Mouse (Mus musculus): ENCODE data around the gene Olfr1417. TPM values are rescaled to one million over a fixed set of nuclear protein-coding genes. Genes with fewer than 3 reads are reported as not detected.

The Olfr1417 gene
- polyA plus RNA-seq, 1 experiment from 2014 or later, result not detected

DNA sequence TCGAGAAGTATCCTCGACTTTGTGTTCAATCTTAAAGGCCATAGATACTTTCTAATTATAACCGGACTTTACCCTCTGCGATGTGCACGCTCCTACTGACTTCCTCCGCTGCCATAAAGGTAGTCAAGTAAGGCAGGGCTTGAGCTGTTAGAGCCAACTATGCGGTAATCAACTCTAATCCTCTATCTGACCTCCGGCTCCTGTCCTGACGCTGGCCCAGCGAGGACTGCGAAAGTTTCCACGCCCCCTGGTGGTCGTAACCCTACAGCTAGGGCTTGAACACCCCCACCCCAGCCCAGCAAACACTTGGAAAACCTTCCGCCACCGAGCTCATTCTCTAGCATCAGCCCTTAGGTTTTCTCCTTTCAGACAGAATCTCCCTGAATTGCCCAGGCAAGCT, 19.2 kb downstream of the Olfr1417 start:
- under 1% methylated on average over 15 of the region's 15 CpGs for WGBS
- peak overlapping the region; percentile 61 for H3K4me3 ChIP-seq
- H3K27me3 ChIP-seq, result peaks cover 44% of the 10 kb centered on the region
- peaks cover 14% of the 10 kb centered on the region for H3K4me1 ChIP-seq
- ATAC-seq (ENCODE audit: insufficient number of reproducible peaks, low FRiP score, low TSS enrichment, low read depth), result no peak
- no peak overlapping the region for H3K9ac ChIP-seq
- H3K36me3 ChIP-seq, result no peaks in the 10 kb centered on the region
- H3K4me2 ChIP-seq, result peak overlapping the region; percentile 89
- H3K27ac ChIP-seq, result no peak overlapping the region
- no peaks in the 10 kb centered on the region for H3K9me3 ChIP-seq

GRCm38 (mm10) chr19:11819143-11819700, 19.8 kb downstream of the Olfr1417 start, which contains the start of gene Stx3:
Gene Stx3, minus strand, starts transcription at chr19:11819403.
- 1% methylated on average over 20 of the region's 20 CpGs for WGBS
- H3K9me3 ChIP-seq, result no peaks in the 10 kb centered on the region
- H3K4me2 ChIP-seq, result peak within 1 kb of the TSS; percentile 89
- H3K36me3 ChIP-seq, result no peaks in the 10 kb centered on the region
- H3K9ac ChIP-seq, result peak within 1 kb of the TSS; percentile 40
- no peak within 1 kb of the TSS for H3K27ac ChIP-seq
- H3K27me3 ChIP-seq, result peaks cover 46% of the 10 kb centered on the region
- no peak for ATAC-seq (ENCODE audit: insufficient number of reproducible peaks, low FRiP score, low TSS enrichment, low read depth)
- H3K4me1 ChIP-seq, result peaks cover 14% of the 10 kb centered on the region
- H3K4me3 ChIP-seq, result peak within 1 kb of the TSS; percentile 61

DNA sequence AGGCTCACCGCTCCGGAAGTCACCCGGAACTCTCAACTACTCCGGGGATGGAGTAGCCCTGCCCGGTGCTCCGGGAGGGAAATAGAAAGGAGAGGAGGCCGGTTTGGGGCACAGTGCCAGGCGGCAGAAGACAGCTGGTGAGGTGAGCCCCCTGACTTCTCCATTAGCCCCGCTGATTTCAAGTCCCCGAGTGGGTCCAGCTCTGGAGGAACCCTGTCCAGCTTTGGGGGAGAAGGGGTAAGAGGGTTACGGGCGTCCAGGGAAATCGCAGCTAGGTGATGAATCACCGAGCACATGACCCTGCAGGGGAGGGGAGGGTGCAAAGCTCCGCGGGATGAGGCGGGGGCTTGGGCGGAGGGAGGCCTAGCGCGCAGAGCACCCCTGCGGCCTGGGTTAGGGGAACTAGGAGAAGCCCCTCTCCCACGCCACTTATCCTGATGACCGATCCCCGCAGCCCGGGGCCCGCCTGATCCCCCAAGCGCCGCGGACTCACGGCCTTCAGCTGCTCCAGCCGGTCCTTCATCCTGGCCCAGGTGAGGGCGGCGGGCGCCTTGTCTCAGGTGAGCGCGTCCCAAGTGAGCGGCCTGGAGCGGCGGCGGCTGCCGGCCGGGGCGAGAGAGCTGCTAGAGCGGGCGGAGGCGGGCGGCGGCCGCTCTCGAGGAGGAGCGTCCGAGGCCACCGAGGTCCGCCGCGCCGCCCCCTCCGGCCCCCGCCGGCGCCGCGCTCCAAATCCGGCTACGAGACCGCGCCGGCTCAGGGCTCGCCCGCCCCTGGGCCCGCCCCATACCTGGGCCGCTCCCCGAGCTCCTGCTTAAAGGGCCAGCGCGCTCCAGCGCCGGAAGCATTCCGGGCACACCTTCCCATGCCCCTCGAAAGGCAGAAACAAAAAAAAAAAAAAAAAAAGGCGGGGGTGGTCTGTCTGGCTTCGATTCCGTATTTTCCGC, 20.5 kb downstream of the Olfr1417 start:
- whole genome bisulfite sequencing, result under 1% methylated on average over 76 of the region's 83 CpGs
- ATAC-seq (ENCODE audit: insufficient number of reproducible peaks, low FRiP score, low TSS enrichment, low read depth), result peak; percentile 80
- Histone ChIP-seq H3K4me1 (peaks cover 14% of the 10 kb centered on the region), H3K36me3 (no peaks in the 10 kb centered on the region), H3K4me3 (peak overlapping the region; percentile 61), H3K9ac (peak overlapping the region; percentile 40), H3K27ac (no peak overlapping the region), H3K4me2 (peak overlapping the region; percentile 89), H3K27me3 (peaks cover 46% of the 10 kb centered on the region), H3K9me3 (no peaks in the 10 kb centered on the region)

DNA sequence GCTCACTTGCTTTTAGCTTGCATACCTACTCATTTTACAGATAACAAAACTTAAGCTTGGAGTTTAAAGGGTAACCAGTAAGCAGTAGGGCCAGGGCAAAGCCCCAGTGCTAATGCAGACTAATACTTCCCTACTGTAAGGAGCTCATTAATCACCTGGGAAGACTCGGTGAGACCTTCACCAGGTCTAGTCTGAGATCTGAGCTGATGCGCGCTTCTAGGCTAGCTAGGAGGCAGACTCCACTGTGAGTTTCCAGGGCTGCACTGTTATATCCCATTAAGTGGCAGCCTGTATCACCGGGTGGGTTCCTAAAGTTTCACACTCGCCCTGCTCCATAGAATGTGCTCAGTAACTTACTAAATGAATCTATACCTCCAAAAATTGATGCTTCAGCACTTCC, 21.4 kb downstream of the Olfr1417 start:
- Histone ChIP-seq H3K27me3 (peaks cover 46% of the 10 kb centered on the region), H3K4me1 (peaks cover 14% of the 10 kb centered on the region), H3K36me3 (no peaks in the 10 kb centered on the region), H3K4me2 (no peak overlapping the region; the same call in 1 of the 2 replicates), H3K9ac (no peak overlapping the region), H3K27ac (no peak overlapping the region), H3K4me3 (peak overlapping the region; percentile 61; the same call in 1 of the 2 replicates), H3K9me3 (no peaks in the 10 kb centered on the region)
- ATAC-seq (ENCODE audit: insufficient number of reproducible peaks, low FRiP score, low TSS enrichment, low read depth), result no peak
- 10% methylated on average over 5 of the region's 5 CpGs for WGBS

GRCm38 (mm10) chr19:11816706-11817105, 22.3 kb downstream of the Olfr1417 start:
- no peaks in the 10 kb centered on the region for H3K36me3 ChIP-seq
- H3K4me2 ChIP-seq, result no peak overlapping the region
- no peak overlapping the region for H3K9ac ChIP-seq
- H3K27ac ChIP-seq, result no peak overlapping the region
- WGBS, result 29% methylated on average over 6 of the region's 6 CpGs
- H3K27me3 ChIP-seq, result peaks cover 46% of the 10 kb centered on the region
- no peaks in the 10 kb centered on the region for H3K9me3 ChIP-seq
- peaks cover 14% of the 10 kb centered on the region for H3K4me1 ChIP-seq
- ATAC-seq (ENCODE audit: insufficient number of reproducible peaks, low FRiP score, low TSS enrichment, low read depth), result no peak
- H3K4me3 ChIP-seq, result no peak overlapping the region

GRCm38 (mm10) chr19:11814742-11815333, 24.2 kb downstream of the Olfr1417 start:
- WGBS, result 78% methylated on average over 6 of the region's 6 CpGs
- no peak overlapping the region for H3K4me2 ChIP-seq
- H3K9ac ChIP-seq, result no peak overlapping the region
- no peak overlapping the region for H3K27ac ChIP-seq
- H3K36me3 ChIP-seq, result no peaks in the 10 kb centered on the region
- no peak for ATAC-seq (ENCODE audit: insufficient number of reproducible peaks, low FRiP score, low TSS enrichment, low read depth)
- no peaks in the 10 kb centered on the region for H3K9me3 ChIP-seq
- H3K4me1 ChIP-seq, result peaks cover 14% of the 10 kb centered on the region
- H3K4me3 ChIP-seq, result no peak overlapping the region
- peaks cover 42% of the 10 kb centered on the region for H3K27me3 ChIP-seq

- no peaks in the 10 kb centered on the region for H3K9me3 ChIP-seq
- H3K27me3 ChIP-seq, result peaks cover 30% of the 10 kb centered on the region
- 27% methylated on average over 8 of the region's 8 CpGs for WGBS
- no peak overlapping the region for H3K4me2 ChIP-seq
- peaks cover 7% of the 10 kb centered on the region for H3K4me1 ChIP-seq
- H3K9ac ChIP-seq, result no peak overlapping the region
- H3K27ac ChIP-seq, result no peak overlapping the region
- ATAC-seq (ENCODE audit: insufficient number of reproducible peaks, low FRiP score, low TSS enrichment, low read depth), result no peak
- H3K4me3 ChIP-seq, result no peak overlapping the region
- no peaks in the 10 kb centered on the region for H3K36me3 ChIP-seq
These were observed 25.4 kb downstream of the Olfr1417 start for GRCm38 (mm10) chr19:11813649-11814048.

DNA sequence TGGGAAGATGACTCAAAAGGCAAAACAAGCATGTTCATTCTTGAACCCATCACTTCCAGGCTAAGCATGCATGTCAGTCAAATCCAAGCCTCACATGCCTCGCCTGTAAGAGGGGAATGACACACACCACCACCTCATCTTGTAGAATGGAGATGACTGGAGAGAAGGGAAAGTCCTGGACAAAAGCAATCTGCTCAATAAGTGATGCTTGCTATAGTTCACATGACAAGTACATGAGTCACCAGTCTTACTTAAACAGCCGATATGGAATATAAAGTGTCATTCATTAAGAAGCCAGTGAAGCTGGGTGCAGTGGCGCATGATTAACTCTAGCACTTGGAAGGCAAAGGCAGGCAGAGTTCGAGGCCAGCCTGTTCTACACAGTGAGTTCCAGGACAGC, 25.9 kb downstream of the Olfr1417 start:
- Histone ChIP-seq H3K4me2 (no peak overlapping the region), H3K9ac (no peak overlapping the region), H3K9me3 (no peaks in the 10 kb centered on the region), H3K4me3 (no peak overlapping the region), H3K4me1 (peaks cover 2% of the 10 kb centered on the region), H3K27me3 (peaks cover 25% of the 10 kb centered on the region), H3K36me3 (no peaks in the 10 kb centered on the region), H3K27ac (no peak overlapping the region)
- 79% methylated on average over 4 of the region's 4 CpGs for WGBS
- no peak for ATAC-seq (ENCODE audit: insufficient number of reproducible peaks, low FRiP score, low TSS enrichment, low read depth)

- 71% methylated on average over 5 of the region's 5 CpGs for WGBS
- no peaks in the 10 kb centered on the region for H3K4me1 ChIP-seq
- H3K27ac ChIP-seq, result no peak overlapping the region
- no peaks in the 10 kb centered on the region for H3K36me3 ChIP-seq
- H3K4me2 ChIP-seq, result no peak overlapping the region
- ATAC-seq (ENCODE audit: insufficient number of reproducible peaks, low FRiP score, low TSS enrichment, low read depth), result no peak
- no peak overlapping the region for H3K9ac ChIP-seq
- no peaks in the 10 kb centered on the region for H3K9me3 ChIP-seq
- peaks cover 18% of the 10 kb centered on the region for H3K27me3 ChIP-seq
- H3K4me3 ChIP-seq, result no peak overlapping the region
These were observed 27.2 kb downstream of the Olfr1417 start for GRCm38 (mm10) chr19:11811688-11812365.

- Histone ChIP-seq H3K9me3 (no peaks in the 10 kb centered on the region), H3K4me3 (no peak overlapping the region), H3K36me3 (no peaks in the 10 kb centered on the region), H3K4me2 (no peak overlapping the region), H3K27ac (no peak overlapping the region), H3K27me3 (peaks cover 8% of the 10 kb centered on the region), H3K4me1 (no peaks in the 10 kb centered on the region), H3K9ac (no peak overlapping the region)
- whole genome bisulfite sequencing, result 71% methylated on average over 1 of the region's 1 CpGs
- ATAC-seq (ENCODE audit: insufficient number of reproducible peaks, low FRiP score, low TSS enrichment, low read depth), result no peak
These were observed 28.2 kb downstream of the Olfr1417 start for GRCm38 (mm10) chr19:11810856-11811255.

GRCm38 (mm10) chr19:11810003-11810758, 28.8 kb downstream of the Olfr1417 start:
- Histone ChIP-seq H3K36me3 (no peaks in the 10 kb centered on the region), H3K27ac (no peak overlapping the region), H3K9ac (no peak overlapping the region), H3K27me3 (peaks cover 6% of the 10 kb centered on the region; the same call in 1 of the 2 replicates), H3K4me2 (no peak overlapping the region), H3K4me3 (no peak overlapping the region), H3K4me1 (no peaks in the 10 kb centered on the region), H3K9me3 (no peaks in the 10 kb centered on the region)
- no peak for ATAC-seq (ENCODE audit: insufficient number of reproducible peaks, low FRiP score, low TSS enrichment, low read depth)
- 70% methylated on average over 5 of the region's 5 CpGs for WGBS

Measured in limb, embryonic 15.5 days (tissue).